Mouse (Mus musculus): ENCODE measurements around the gene Frmd4a. TPM values are rescaled to one million over a fixed set of nuclear protein-coding genes. Genes with fewer than 3 reads are reported as not detected.
"Not testable (repeated sequence)": the region's sequence is repeated elsewhere in the genome, so short reads cannot be mapped to it uniquely, and the experiment has no call there.

The Frmd4a gene
- polyA plus RNA-seq, 1 experiment from 2014 or later, result 39.5 TPM

GRCm38 (mm10) chr2:4254083-4254482 is 236.6 kb downstream of the Frmd4a start:
- Histone ChIP-seq H3K36me3 (no peaks in the 10 kb centered on the region), H3K4me2 (replicated peaks) (no peak overlapping the region), H3K27me3 (no peaks in the 10 kb centered on the region), H3K27ac (replicated peaks) (no peak overlapping the region), H3K9me3 (replicated peaks) (no peaks in the 10 kb centered on the region), H3K9ac (no peak overlapping the region), H3K4me1 (peaks cover 24% of the 10 kb centered on the region), H3K4me3 (replicated peaks) (no peak overlapping the region)
- ATAC-seq (ENCODE audit: insufficient number of reproducible peaks, low FRiP score, low TSS enrichment, low read depth), result no peak
- 59% methylated on average over 5 of the region's 5 CpGs for WGBS

GRCm38 (mm10) chr2:4256242-4256641 is 238.7 kb downstream of the Frmd4a start:
- no peak overlapping the region for H3K4me3 ChIP-seq (replicated peaks)
- 88% methylated on average over 2 of the region's 2 CpGs for WGBS
- no peak for ATAC-seq (ENCODE audit: insufficient number of reproducible peaks, low FRiP score, low TSS enrichment, low read depth)

GRCm38 (mm10) chr2:4257604-4258003 is 240.1 kb downstream of the Frmd4a start:
- Histone ChIP-seq H3K27ac (replicated peaks) (no peak overlapping the region), H3K9ac (no peak overlapping the region), H3K9me3 (replicated peaks) (no peaks in the 10 kb centered on the region), H3K4me1 (peaks cover 11% of the 10 kb centered on the region), H3K4me3 (replicated peaks) (no peak overlapping the region), H3K4me2 (replicated peaks) (no peak overlapping the region), H3K36me3 (no peaks in the 10 kb centered on the region), H3K27me3 (no peaks in the 10 kb centered on the region)
- 76% methylated on average over 1 of the region's 1 CpGs for whole genome bisulfite sequencing
- ATAC-seq (ENCODE audit: insufficient number of reproducible peaks, low FRiP score, low TSS enrichment, low read depth), result no peak

More at GRCm38 (mm10) chr2:4256242-4256641, 238.7 kb downstream of the Frmd4a start:
- Histone ChIP-seq H3K27me3 (no peaks in the 10 kb centered on the region), H3K9me3 (replicated peaks) (no peaks in the 10 kb centered on the region), H3K9ac (no peak overlapping the region), H3K4me2 (replicated peaks) (no peak overlapping the region), H3K27ac (replicated peaks) (no peak overlapping the region), H3K4me1 (peaks cover 24% of the 10 kb centered on the region), H3K36me3 (no peaks in the 10 kb centered on the region)

- H3K4me2 ChIP-seq (replicated peaks); H3K27ac ChIP-seq (replicated peaks); H3K36me3 ChIP-seq; H3K27me3 ChIP-seq; ATAC-seq (ENCODE audit: insufficient number of reproducible peaks, low FRiP score, low TSS enrichment, low read depth); H3K4me1 ChIP-seq; H3K9ac ChIP-seq; H3K9me3 ChIP-seq (replicated peaks); H3K4me3 ChIP-seq (replicated peaks): not testable (repeated sequence)
- WGBS, result 93% methylated on average over 12 of the region's 12 CpGs
Observed at GRCm38 (mm10) chr2:4258803-4259202, 241.3 kb downstream of the Frmd4a start.

- WGBS, result 62% methylated on average over 10 of the region's 10 CpGs
Observed at GRCm38 (mm10) chr2:4260324-4261058, 243.0 kb downstream of the Frmd4a start.

GRCm38 (mm10) chr2:4262667-4263066 is 245.2 kb downstream of the Frmd4a start:
- Histone ChIP-seq H3K27me3 (no peaks in the 10 kb centered on the region), H3K4me1 (no peaks in the 10 kb centered on the region), H3K4me2 (replicated peaks) (no peak overlapping the region), H3K9me3 (replicated peaks) (no peaks in the 10 kb centered on the region), H3K9ac (no peak overlapping the region), H3K4me3 (replicated peaks) (no peak overlapping the region), H3K27ac (replicated peaks) (no peak overlapping the region), H3K36me3 (no peaks in the 10 kb centered on the region)
- no peak for ATAC-seq (ENCODE audit: insufficient number of reproducible peaks, low FRiP score, low TSS enrichment, low read depth)
- WGBS, result 83% methylated on average over 3 of the region's 3 CpGs

More at GRCm38 (mm10) chr2:4260324-4261058, 243.0 kb downstream of the Frmd4a start:
- H3K36me3 ChIP-seq, result no peaks in the 10 kb centered on the region
- no peaks in the 10 kb centered on the region for H3K27me3 ChIP-seq
- no peak overlapping the region for H3K27ac ChIP-seq (replicated peaks)
- no peaks in the 10 kb centered on the region for H3K9me3 ChIP-seq (replicated peaks)
- H3K4me3 ChIP-seq (replicated peaks), result no peak overlapping the region
- no peak overlapping the region for H3K9ac ChIP-seq
- H3K4me1 ChIP-seq, result no peaks in the 10 kb centered on the region
- H3K4me2 ChIP-seq (replicated peaks), result no peak overlapping the region
- ATAC-seq (ENCODE audit: insufficient number of reproducible peaks, low FRiP score, low TSS enrichment, low read depth), result no peak; the same call in 1 of the 2 replicates

- H3K4me1 ChIP-seq, result no peaks in the 10 kb centered on the region
- no peaks in the 10 kb centered on the region for H3K9me3 ChIP-seq (replicated peaks)
- ATAC-seq (ENCODE audit: insufficient number of reproducible peaks, low FRiP score, low TSS enrichment, low read depth), result no peak
- H3K27ac ChIP-seq (replicated peaks), result no peak overlapping the region
- no peak overlapping the region for H3K9ac ChIP-seq
- H3K36me3 ChIP-seq, result no peaks in the 10 kb centered on the region
- 79% methylated on average over 7 of the region's 7 CpGs for WGBS
- no peak overlapping the region for H3K4me2 ChIP-seq (replicated peaks)
- no peaks in the 10 kb centered on the region for H3K27me3 ChIP-seq
- H3K4me3 ChIP-seq (replicated peaks), result no peak overlapping the region
Observed at GRCm38 (mm10) chr2:4267377-4267776, 249.9 kb downstream of the Frmd4a start.

GRCm38 (mm10) chr2:4282777-4283176 is 265.3 kb downstream of the Frmd4a start:
- Histone ChIP-seq H3K27me3 (no peaks in the 10 kb centered on the region), H3K4me3 (replicated peaks) (no peak overlapping the region), H3K9ac (no peak overlapping the region), H3K27ac (replicated peaks) (no peak overlapping the region), H3K4me1 (peaks cover 28% of the 10 kb centered on the region), H3K36me3 (no peaks in the 10 kb centered on the region), H3K4me2 (replicated peaks) (no peak overlapping the region), H3K9me3 (replicated peaks) (no peaks in the 10 kb centered on the region)
- ATAC-seq (ENCODE audit: insufficient number of reproducible peaks, low FRiP score, low TSS enrichment, low read depth), result peak; percentile 50; the same call in 1 of the 2 replicates
- WGBS, result 16% methylated on average over 5 of the region's 5 CpGs

GRCm38 (mm10) chr2:4285693-4286291 is 268.3 kb downstream of the Frmd4a start:
- Histone ChIP-seq H3K27me3 (no peaks in the 10 kb centered on the region), H3K9ac (no peak overlapping the region), H3K27ac (replicated peaks) (no peak overlapping the region), H3K36me3 (no peaks in the 10 kb centered on the region), H3K4me3 (replicated peaks) (no peak overlapping the region), H3K4me2 (replicated peaks) (no peak overlapping the region), H3K9me3 (replicated peaks) (no peaks in the 10 kb centered on the region), H3K4me1 (peaks cover 28% of the 10 kb centered on the region)
- WGBS, result 29% methylated on average over 4 of the region's 4 CpGs
- ATAC-seq (ENCODE audit: insufficient number of reproducible peaks, low FRiP score, low TSS enrichment, low read depth), result no peak

GRCm38 (mm10) chr2:4286390-4286901 is 268.9 kb downstream of the Frmd4a start:
- Histone ChIP-seq H3K9ac (no peak overlapping the region), H3K36me3 (no peaks in the 10 kb centered on the region), H3K9me3 (replicated peaks) (no peaks in the 10 kb centered on the region), H3K4me2 (replicated peaks) (no peak overlapping the region), H3K4me3 (replicated peaks) (no peak overlapping the region), H3K27ac (replicated peaks) (no peak overlapping the region), H3K27me3 (no peaks in the 10 kb centered on the region), H3K4me1 (peaks cover 28% of the 10 kb centered on the region)
- 38% methylated on average over 8 of the region's 8 CpGs for WGBS
- 0 out of 2 replicates have a peak, but pooled peaks have one; percentile 59 for ATAC-seq (ENCODE audit: insufficient number of reproducible peaks, low FRiP score, low TSS enrichment, low read depth)

GRCm38 (mm10) chr2:4290475-4290874 is 273.0 kb downstream of the Frmd4a start:
- H3K4me1 ChIP-seq, result peaks cover 18% of the 10 kb centered on the region
- H3K36me3 ChIP-seq, result no peaks in the 10 kb centered on the region
- no peak overlapping the region for H3K4me2 ChIP-seq (replicated peaks)
- no peak overlapping the region for H3K27ac ChIP-seq (replicated peaks)
- 96% methylated on average over 2 of the region's 2 CpGs for WGBS
- no peak overlapping the region for H3K4me3 ChIP-seq (replicated peaks)
- no peak for ATAC-seq (ENCODE audit: insufficient number of reproducible peaks, low FRiP score, low TSS enrichment, low read depth)
- no peak overlapping the region for H3K9ac ChIP-seq
- H3K27me3 ChIP-seq, result no peaks in the 10 kb centered on the region
- H3K9me3 ChIP-seq (replicated peaks), result no peaks in the 10 kb centered on the region
